Mouse (Mus musculus) small intestine, adult 2 months (tissue): ENCODE measurements around the gene Ttc17.

Source experiments
- CTCF ChIP-seq: fragments of 200-500 bp; IDR thresholded peaks from 2 replicates; pipeline ENCODE4 v1.5.1; 2012; ENCODE audit warnings: low read depth, mild to moderate bottlenecking, control low read depth, inconsistent platforms, low read length, moderate library complexity, mixed read lengths; ENCODE audit not compliant: insufficient replicate concordance, insufficient read length; ENCODE audit errors: extremely low read depth
- POLR2A ChIP-seq: fragments of 200-500 bp; IDR thresholded peaks from 2 replicates; pipeline ENCODE4 v1.6.1; 2012; ENCODE audit warnings: low read depth, mild to moderate bottlenecking, control low read depth, inconsistent platforms, low read length, moderate library complexity

DNA sequence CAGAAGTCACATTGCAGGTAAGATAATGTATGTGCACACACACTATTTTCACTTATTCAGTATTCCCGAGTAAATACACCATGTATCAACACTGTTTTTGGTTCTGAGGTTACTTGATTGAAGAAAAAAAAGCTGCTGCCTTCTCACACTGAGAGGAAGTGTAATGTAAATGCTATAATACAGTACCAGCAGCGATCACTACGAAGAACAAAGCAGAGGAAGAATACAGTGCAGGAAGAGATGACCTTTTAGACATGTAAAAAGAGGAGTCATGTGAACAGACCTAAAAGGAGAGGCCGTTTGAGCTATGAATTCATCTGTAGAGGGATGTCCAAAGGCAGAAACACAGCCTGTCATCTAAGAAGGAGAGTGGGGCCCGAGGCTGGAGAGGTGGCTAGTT, 9.0 kb downstream of the Ttc17 start:
- TF ChIP-seq POLR2A (no peak), CTCF (no peak)
